Mouse (Mus musculus) heart, postnatal 4 days (tissue): ENCODE data around the gene Fbxl12. TPM values are rescaled to one million over a fixed set of nuclear protein-coding genes. Genes with fewer than 3 reads are reported as not detected.

Experiments used
- total RNA-seq, 2 experiments: library from RNA; stranded (reverse); gene quantifications; 2 replicates each; pipeline ENCODE4 v1.2.3; 2021

The Fbxl12 gene
- total RNA-seq, 2 experiments from 2014 or later: 16.1 to 16.5 TPM

Other genes starting within 250 kb of the Fbxl12 start
- gene Zfp26, start 184.6 kb downstream of the Fbxl12 start, total RNA-seq: 10 to 100 TPM; 21.7 to 23.8 TPM
- gene Zfp426, start 152.0 kb downstream of the Fbxl12 start, total RNA-seq: 10 to 100 TPM in 1 of 2 experiments, 1 to 10 TPM in 1; 9.5 to 10.6 TPM
- 10 to 100 TPM; 42.3 to 45.1 TPM for gene Zfp266, start 123.3 kb downstream of the Fbxl12 start, total RNA-seq
- gene Zfp846, start 63.5 kb downstream of the Fbxl12 start, total RNA-seq: 10 to 100 TPM in 1 of 2 experiments, 1 to 10 TPM in 1; 8.2 to 12.3 TPM
- gene Ubl5, start 1.9 kb downstream of the Fbxl12 start, total RNA-seq: 100 to 1,000 TPM; 213 to 225 TPM
- 10 to 100 TPM; 20.5 to 22.1 TPM for gene Pin1, start 7.3 kb upstream of the Fbxl12 start, total RNA-seq
- under 1 TPM; 0.36 to 0.43 TPM for gene Olfm2, start 101.6 kb upstream of the Fbxl12 start, total RNA-seq
- gene Col5a3, start 170.3 kb upstream of the Fbxl12 start, total RNA-seq: 10 to 100 TPM; 12.1 to 13.3 TPM
- not detected for gene Rdh8, start 173.7 kb upstream of the Fbxl12 start, total RNA-seq
- 1 to 10 TPM; 6.4 to 7.2 TPM for gene A230050P20Rik, start 223.9 kb upstream of the Fbxl12 start, total RNA-seq
- gene Angptl6, start 235.0 kb upstream of the Fbxl12 start, total RNA-seq: 1 to 10 TPM; 1.6 to 1.7 TPM
- 10 to 100 TPM; 18.4 to 19.6 TPM for gene Ppan, start 243.4 kb upstream of the Fbxl12 start, total RNA-seq